Mouse (Mus musculus) lung, postnatal 0 days (tissue): ENCODE data around the gene Eif4e3.

ENCODE experiments used
- CTCF ChIP-seq: IDR thresholded peaks from 2 replicates; pipeline ENCODE4 v1.5.1; 2016; ENCODE audit warnings: antibody characterized with exemption, mild to moderate bottlenecking
- EP300 ChIP-seq: IDR thresholded peaks from 2 replicates; pipeline ENCODE4 v1.6.1; 2016; ENCODE audit warnings: antibody characterized with exemption, mild to moderate bottlenecking, control low read depth

- no peak for TF ChIP-seq EP300
- TF ChIP-seq CTCF = no peak
These were observed 36.7 kb downstream of the Eif4e3 start for GRCm38 (mm10) chr6:99629726-99630458.
